Mouse (Mus musculus) liver, embryonic 12.5 days (tissue): ENCODE measurements around the gene Psmd13. TPM values are rescaled to one million over a fixed set of nuclear protein-coding genes. Genes with fewer than 3 reads are reported as not detected.

Experiments
- ATAC-seq: fragments of 200-750 bp; cut with Nextera tagmentation; 2 replicates; pipeline ENCODE4 v1.8.0; 2017; ENCODE audit warnings: moderate number of reproducible peaks, mild to moderate bottlenecking, moderate library complexity
- H3K27ac ChIP-seq: fragments of 300-500 bp; sonication (generic); 2 replicates; pipeline ENCODE4 v1.5.1; 2016; ENCODE audit warnings: mild to moderate bottlenecking
- H3K27me3 ChIP-seq: fragments of 300-500 bp; sonication (generic); replicated peaks from 2 replicates; pipeline ENCODE4 v1.6.1; 2016; ENCODE audit warnings: mild to moderate bottlenecking, moderate library complexity
- H3K36me3 ChIP-seq: fragments of 300-500 bp; sonication (generic); 2 replicates; pipeline ENCODE4 v1.6.1; 2016; ENCODE audit warnings: mild to moderate bottlenecking, moderate library complexity
- H3K4me1 ChIP-seq: fragments of 300-500 bp; sonication (generic); 2 replicates; pipeline ENCODE4 v1.6.1; 2016
- H3K4me2 ChIP-seq: fragments of 300-500 bp; sonication (generic); 2 replicates; pipeline ENCODE4 v1.6.1; 2016; ENCODE audit warnings: mild to moderate bottlenecking, moderate library complexity
- H3K4me3 ChIP-seq: fragments of 300-500 bp; sonication (generic); 2 replicates; pipeline ENCODE4 v1.5.1; 2016; ENCODE audit warnings: mild to moderate bottlenecking, moderate library complexity
- H3K9ac ChIP-seq: fragments of 300-500 bp; sonication (generic); 2 replicates; pipeline ENCODE4 v1.6.1; 2016; ENCODE audit warnings: mild to moderate bottlenecking, moderate library complexity
- H3K9me3 ChIP-seq: fragments of 300-500 bp; sonication (generic); replicated peaks from 2 replicates; pipeline ENCODE4 v1.6.1; 2016; ENCODE audit warnings: mild to moderate bottlenecking, moderate library complexity
- WGBS: fragments of 180-500 bp; shearing (Covaris S2); methylation state at CpG from one replicate; pipeline ENCODE4 v1.1.7; 2016; ENCODE audit not compliant: insufficient replicate concordance; 5-methylcytosine and 5-hydroxymethylcytosine counted together
- polyA plus RNA-seq: library from polyadenylated mRNA; unstranded; fragments of >200 nt; fragmentation: Nextera tagmentation; extraction: Ambion mirVana; gene quantifications from 2 replicates; pipeline ENCODE4 v1.2.1, GENCODE M21; 2016

The Psmd13 gene
- polyA plus RNA-seq, 1 experiment from 2014 or later: 213 TPM

DNA sequence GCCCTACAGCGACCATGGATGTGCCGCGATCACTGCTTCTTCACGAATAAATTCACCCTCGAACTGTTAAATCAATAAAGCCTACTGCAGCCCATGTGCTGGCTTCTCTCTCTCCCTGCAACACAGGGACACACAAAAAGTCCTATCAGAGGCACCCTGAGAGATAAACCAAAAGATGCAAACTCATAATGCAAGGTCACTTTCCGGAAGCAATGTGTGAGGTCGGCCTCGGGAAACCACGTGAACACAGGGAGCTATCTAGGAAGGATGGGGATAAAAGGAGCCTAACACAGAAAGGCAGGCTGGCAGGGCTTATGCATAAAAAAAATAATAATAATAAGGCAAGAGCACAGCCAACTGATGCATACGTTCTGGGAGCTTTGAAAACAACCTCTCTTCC lies 35.1 kb upstream of the Psmd13 start:
- H3K9ac ChIP-seq: no peak overlapping the region
- peaks cover 38% of the 10 kb centered on the region for H3K27me3 ChIP-seq
- ATAC-seq: no peak
- H3K4me3 ChIP-seq: no peak overlapping the region
- peaks cover 8% of the 10 kb centered on the region for H3K36me3 ChIP-seq
- no peak overlapping the region for H3K27ac ChIP-seq
- no peaks in the 10 kb centered on the region for H3K9me3 ChIP-seq
- 63% methylated on average over 10 of the region's 10 CpGs for WGBS
- no peaks in the 10 kb centered on the region for H3K4me1 ChIP-seq
- H3K4me2 ChIP-seq: no peak overlapping the region

- no peak within 1 kb of the TSS for H3K4me3 ChIP-seq
- no peak within 1 kb of the TSS for H3K27ac ChIP-seq
- no peaks in the 10 kb centered on the region for H3K9me3 ChIP-seq
- 44% methylated on average over 11 of the region's 11 CpGs for WGBS
- H3K36me3 ChIP-seq: peaks cover 21% of the 10 kb centered on the region
- H3K9ac ChIP-seq: no peak within 1 kb of the TSS
- no peak within 1 kb of the TSS for H3K4me2 ChIP-seq
- H3K27me3 ChIP-seq: peaks cover 28% of the 10 kb centered on the region
- no peaks in the 10 kb centered on the region for H3K4me1 ChIP-seq
- ATAC-seq: no peak
Observed at GRCm38 (mm10) chr7:140847755-140848580, 33.8 kb upstream of the Psmd13 start, which contains the start of gene Odf3. TSS of gene Odf3 (plus strand) at chr7:140847805.

- no peak overlapping the region for H3K9ac ChIP-seq
- no peaks in the 10 kb centered on the region for H3K9me3 ChIP-seq
- 78% methylated on average over 10 of the region's 10 CpGs for WGBS
- no peak overlapping the region for H3K27ac ChIP-seq
- peaks cover 27% of the 10 kb centered on the region for H3K36me3 ChIP-seq
- H3K4me2 ChIP-seq: no peak overlapping the region
- no peak for ATAC-seq
- peaks cover 21% of the 10 kb centered on the region for H3K27me3 ChIP-seq
- H3K4me1 ChIP-seq: peaks cover 1% of the 10 kb centered on the region; the same call in 1 of the 2 replicates
- H3K4me3 ChIP-seq: no peak overlapping the region
Observed at GRCm38 (mm10) chr7:140848591-140848990, 33.2 kb upstream of the Psmd13 start.

DNA sequence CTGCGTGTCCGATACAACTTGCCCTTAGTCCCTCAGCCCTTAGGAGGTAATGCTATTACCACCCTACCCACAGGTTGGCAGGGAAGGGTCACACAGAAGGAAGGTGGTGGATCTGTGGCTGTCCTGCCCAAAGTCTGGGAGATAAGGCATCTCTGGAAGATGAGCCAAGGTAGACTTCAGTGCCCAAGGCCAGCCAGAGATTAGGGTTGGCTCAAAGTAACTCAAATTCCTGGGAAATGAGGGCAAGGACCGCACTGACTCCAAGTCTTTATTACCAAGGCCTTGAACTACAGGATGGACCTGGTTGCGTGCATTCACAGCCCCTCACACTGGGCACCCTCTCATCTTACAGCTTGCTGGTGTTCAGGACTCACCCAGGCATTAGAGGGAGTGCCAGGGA lies 29.9 kb upstream of the Psmd13 start:
- Histone ChIP-seq H3K36me3 (peaks cover 43% of the 10 kb centered on the region), H3K27ac (no peak overlapping the region), H3K9me3 (no peaks in the 10 kb centered on the region), H3K4me3 (no peak overlapping the region), H3K27me3 (0 out of 2 replicates have a peak, but pooled peaks cover 3% of the 10 kb centered on the region), H3K4me1 (peaks cover 22% of the 10 kb centered on the region), H3K9ac (no peak overlapping the region), H3K4me2 (no peak overlapping the region)
- WGBS: 89% methylated on average over 4 of the region's 4 CpGs
- ATAC-seq: no peak

DNA sequence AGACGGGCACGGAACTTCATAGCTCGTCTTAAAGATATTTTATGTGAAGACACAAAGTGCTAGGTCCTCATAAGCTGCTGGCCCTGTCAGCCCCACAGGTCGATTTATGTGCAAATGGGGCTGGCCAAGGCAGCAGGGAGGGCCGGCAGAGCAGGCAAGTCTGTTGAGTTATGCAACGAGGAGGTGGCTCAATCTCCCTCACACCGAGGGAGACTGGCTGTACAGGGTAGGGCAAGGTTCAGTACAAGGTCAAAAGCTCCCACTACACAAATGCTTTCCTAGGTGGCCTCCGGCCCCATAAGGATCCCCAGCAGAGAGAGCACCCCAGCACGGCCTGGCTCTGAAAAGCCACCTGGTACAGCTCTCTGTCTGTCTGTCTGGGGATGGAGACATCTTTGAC lies 28.4 kb upstream of the Psmd13 start:
- Histone ChIP-seq H3K4me3 (no peak overlapping the region), H3K4me2 (0 out of 2 replicates have a peak overlapping the region, but pooled peaks have one; percentile 12), H3K36me3 (peaks cover 46% of the 10 kb centered on the region), H3K4me1 (peaks cover 31% of the 10 kb centered on the region), H3K9me3 (no peaks in the 10 kb centered on the region), H3K9ac (0 out of 2 replicates have a peak overlapping the region, but pooled peaks have one; percentile 32), H3K27ac (peak overlapping the region; percentile 28; the same call in 1 of the 2 replicates), H3K27me3 (no peaks in the 10 kb centered on the region)
- WGBS: 73% methylated on average over 9 of the region's 9 CpGs
- ATAC-seq: no peak

GRCm38 (mm10) chr7:140854483-140854882 lies 27.3 kb upstream of the Psmd13 start:
- Histone ChIP-seq H3K36me3 (peaks cover 57% of the 10 kb centered on the region), H3K27me3 (no peaks in the 10 kb centered on the region), H3K4me2 (peak overlapping the region; percentile 96; the same call in 1 of the 2 replicates), H3K4me3 (peak overlapping the region; percentile 89; the same call in 1 of the 2 replicates), H3K4me1 (peaks cover 42% of the 10 kb centered on the region), H3K27ac (no peak overlapping the region), H3K9me3 (no peaks in the 10 kb centered on the region), H3K9ac (no peak overlapping the region)
- no peak for ATAC-seq
- 93% methylated on average over 18 of the region's 18 CpGs for WGBS

DNA sequence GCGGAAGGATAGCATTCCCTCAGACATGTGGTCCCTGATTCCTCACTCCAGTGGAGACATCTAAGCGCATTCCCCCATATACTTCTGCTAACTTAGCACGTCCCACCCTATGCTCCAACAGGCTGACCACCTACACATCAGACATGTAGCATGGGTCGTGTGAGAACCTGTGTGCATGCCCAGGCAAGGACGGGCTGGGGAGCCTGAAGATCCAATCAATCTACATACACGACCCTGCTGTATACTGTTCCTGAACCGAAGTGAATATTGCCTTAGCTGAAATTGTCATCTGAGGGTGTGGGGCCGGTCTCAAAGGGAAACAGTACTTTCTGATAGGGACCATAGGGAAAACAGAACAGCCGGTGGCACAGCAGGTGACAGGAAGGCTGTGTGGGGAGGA lies 26.6 kb upstream of the Psmd13 start:
- peaks cover 64% of the 10 kb centered on the region for H3K36me3 ChIP-seq
- H3K9ac ChIP-seq: peak overlapping the region; percentile 87
- H3K4me3 ChIP-seq: peak overlapping the region; percentile 89
- no peaks in the 10 kb centered on the region for H3K27me3 ChIP-seq
- peak overlapping the region; percentile 96 for H3K4me2 ChIP-seq
- ATAC-seq: no peak
- peak overlapping the region; percentile 98 for H3K27ac ChIP-seq
- peaks cover 44% of the 10 kb centered on the region for H3K4me1 ChIP-seq
- H3K9me3 ChIP-seq: no peaks in the 10 kb centered on the region
- 65% methylated on average over 9 of the region's 9 CpGs for WGBS

DNA sequence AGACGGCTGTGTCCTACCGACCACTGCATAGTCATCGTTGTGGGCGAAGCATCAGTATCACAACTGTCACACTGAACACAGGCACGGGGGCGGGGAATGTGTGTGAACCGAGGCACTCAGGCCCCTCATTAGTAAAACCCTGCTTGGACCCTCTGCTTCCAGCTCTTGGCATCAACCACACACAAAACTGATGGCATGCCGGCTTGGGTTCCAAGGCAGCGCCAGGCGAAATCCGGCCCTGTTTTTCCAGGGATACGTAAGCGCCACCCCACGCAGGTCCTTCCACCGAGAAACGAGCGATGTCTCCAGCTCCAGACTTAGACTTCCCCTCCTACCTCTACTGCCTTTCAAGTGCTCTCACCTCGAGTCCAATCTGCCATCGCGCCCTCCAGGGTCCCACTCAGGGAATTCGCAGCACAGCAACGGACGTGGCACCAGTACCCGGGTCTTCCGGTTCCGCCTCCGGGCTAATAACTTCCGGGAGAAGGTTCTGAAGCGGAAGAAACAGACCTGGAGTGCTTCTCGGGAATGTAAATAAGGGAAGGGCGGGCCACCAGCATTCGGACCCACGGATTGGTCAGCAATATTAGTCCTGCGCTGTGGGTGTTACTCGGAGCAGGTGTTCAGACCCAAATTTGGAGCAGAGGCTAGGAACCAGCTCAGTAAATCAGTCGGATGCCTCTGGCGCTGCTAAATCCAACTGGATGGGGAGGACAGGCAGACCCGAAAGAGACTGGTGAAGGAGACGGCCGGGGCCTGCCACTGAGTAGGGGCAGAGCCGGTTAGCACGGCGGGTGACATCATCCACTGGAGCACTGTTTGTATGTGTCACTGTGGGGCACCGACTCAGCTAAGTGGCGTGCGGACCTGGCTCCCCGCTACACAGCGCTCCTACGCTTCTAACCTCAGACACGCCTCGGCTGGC lies 25.6 kb upstream of the Psmd13 start, which contains the start of gene Gm45785:
TSS of gene Gm45785 (minus strand) at position 472 of the 925 bp plus-strand sequence.
- Histone ChIP-seq H3K9ac (peak within 1 kb of the TSS; percentile 87), H3K27me3 (no peaks in the 10 kb centered on the region), H3K4me2 (peak within 1 kb of the TSS; percentile 96), H3K4me3 (peak within 1 kb of the TSS; percentile 89), H3K9me3 (no peaks in the 10 kb centered on the region), H3K4me1 (peaks cover 44% of the 10 kb centered on the region), H3K27ac (peak within 1 kb of the TSS; percentile 98), H3K36me3 (peaks cover 70% of the 10 kb centered on the region)
- ATAC-seq: peak; percentile 77
- under 1% methylated on average over 51 of the region's 51 CpGs for WGBS

DNA sequence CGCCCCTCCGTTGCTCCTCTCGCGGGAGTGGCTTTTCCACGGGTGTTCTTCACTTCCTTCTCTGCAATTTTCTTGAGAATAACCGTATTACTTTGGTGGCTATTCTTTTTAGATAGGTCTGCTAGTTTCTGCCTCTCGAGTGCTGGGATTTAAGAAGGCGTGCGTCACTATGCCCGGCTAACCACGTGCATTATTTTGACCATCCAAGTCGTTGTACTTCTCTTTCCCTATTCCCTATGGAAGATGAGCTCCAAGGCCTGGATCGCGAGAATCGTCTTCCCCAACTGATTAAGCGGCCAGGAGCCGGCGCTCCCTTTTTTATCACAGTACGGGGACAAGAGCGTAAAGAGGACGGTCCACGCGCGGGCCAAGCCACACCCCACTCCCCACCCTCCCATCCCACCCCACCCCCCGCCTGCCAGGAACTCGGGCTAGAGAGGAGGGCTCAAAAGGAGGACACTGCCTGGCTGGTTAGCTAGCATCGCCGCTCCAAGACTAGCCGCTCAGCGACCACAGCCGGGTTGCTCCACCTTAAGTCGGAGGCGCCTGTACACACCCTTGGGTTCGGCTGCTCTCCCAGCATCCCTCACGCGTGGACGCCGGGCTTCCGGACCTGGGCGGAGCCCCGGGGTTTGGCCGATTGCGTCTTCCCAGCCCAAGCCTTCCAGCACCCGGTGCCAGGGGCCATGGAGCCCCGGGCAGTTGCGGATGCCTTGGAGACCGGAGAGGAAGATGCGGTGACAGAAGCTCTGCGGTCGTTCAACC lies 24.8 kb upstream of the Psmd13 start, which contains the start of gene Ric8a:
TSS of gene Ric8a (plus strand) at position 173 of the 765 bp plus-strand sequence.
- Histone ChIP-seq H3K4me1 (peaks cover 44% of the 10 kb centered on the region), H3K27me3 (no peaks in the 10 kb centered on the region), H3K9me3 (no peaks in the 10 kb centered on the region), H3K27ac (peak within 1 kb of the TSS; percentile 98), H3K4me2 (peak within 1 kb of the TSS; percentile 96), H3K4me3 (peak within 1 kb of the TSS; percentile 89), H3K36me3 (peaks cover 71% of the 10 kb centered on the region), H3K9ac (peak within 1 kb of the TSS; percentile 87)
- ATAC-seq: peak; percentile 84
- under 1% methylated on average over 50 of the region's 50 CpGs for WGBS

- Histone ChIP-seq H3K27me3 (no peaks in the 10 kb centered on the region), H3K9ac (peak within 1 kb of the TSS; percentile 87), H3K4me3 (peak within 1 kb of the TSS; percentile 89), H3K9me3 (no peaks in the 10 kb centered on the region), H3K4me2 (peak within 1 kb of the TSS; percentile 96), H3K36me3 (peaks cover 71% of the 10 kb centered on the region), H3K4me1 (peaks cover 44% of the 10 kb centered on the region), H3K27ac (peak within 1 kb of the TSS; percentile 98)
- peak; percentile 20 for ATAC-seq
- 27% methylated on average over 40 of the region's 40 CpGs for WGBS
Observed at GRCm38 (mm10) chr7:140857550-140858505, 23.9 kb upstream of the Psmd13 start, which contains the start of gene Bet1l. TSS of gene Bet1l (minus strand) at chr7:140857577.
